Mouse (Mus musculus) limb, embryonic 10.5 days (tissue): ENCODE results near the gene N6amt1. TPM values are rescaled to one million over a fixed set of nuclear protein-coding genes. Genes with fewer than 3 reads are reported as not detected.

Experiments
- polyA plus RNA-seq: library from polyadenylated mRNA; unstranded; fragments of >200 nt; fragmentation: Nextera tagmentation; extraction: Ambion mirVana; gene quantifications from 2 replicates; pipeline ENCODE4 v1.2.1, GENCODE M21; 2016

The N6amt1 gene
- polyA plus RNA-seq, 1 experiment from 2014 or later: 22.9 TPM

Other genes with a start within 250 kb of the N6amt1 start
- 29.3 and 34.8 TPM in 2 replicates for gene Ltn1, start 78.4 kb downstream of the N6amt1 start, polyA plus RNA-seq
- gene Rwdd2b, start 86.4 kb downstream of the N6amt1 start, polyA plus RNA-seq: 10.0 and 12.0 TPM in 2 replicates
- gene Usp16, start 100.5 kb downstream of the N6amt1 start, polyA plus RNA-seq: 38.7 and 42.4 TPM in 2 replicates
- gene Cct8, start 141.7 kb downstream of the N6amt1 start, polyA plus RNA-seq: 664 and 718 TPM in 2 replicates
- gene Map3k7cl, start 199.1 kb downstream of the N6amt1 start, polyA plus RNA-seq: not detected in 2 replicates